Mouse (Mus musculus): ENCODE measurements around the gene Tcf25. TPM values are rescaled to one million over a fixed set of nuclear protein-coding genes. Genes with fewer than 3 reads are reported as not detected.
"Not testable (repeated sequence)": the region's sequence is repeated elsewhere in the genome, so short reads cannot be mapped to it uniquely, and the experiment has no call there.

Gene Tcf25
- polyA plus RNA-seq, 1 experiment: 128 TPM

- Histone ChIP-seq H3K27ac (ENCODE audit: insufficient read depth, low read depth, low read length) (no peak overlapping the region), H3K36me3 (ENCODE audit: control insufficient read depth, insufficient read depth, low read length) (peaks cover 16% of the 10 kb centered on the region), H3K4me3 (ENCODE audit: low read depth, low read length) (no peak overlapping the region), H3K27me3 (ENCODE audit: control insufficient read depth, insufficient read depth, low read length) (no peaks in the 10 kb centered on the region), H3K4me1 (ENCODE audit: control insufficient read depth, insufficient read depth, insufficient read length, low read length) (no peaks in the 10 kb centered on the region)
- TF ChIP-seq CTCF (IDR thresholded peaks at IDR 0.05; ENCODE audit: extremely low read depth, insufficient read length, insufficient replicate concordance, low read depth, low read length) (no peak), POLR2A (IDR thresholded peaks at IDR 0.05; ENCODE audit: low read depth, low read length) (no peak)
- WGBS: 84% methylated on average over 5 of the region's 5 CpGs
Measured at GRCm38 (mm10) chr8:123450783-123451182, 77.2 kb downstream of the Tcf25 start.

DNA sequence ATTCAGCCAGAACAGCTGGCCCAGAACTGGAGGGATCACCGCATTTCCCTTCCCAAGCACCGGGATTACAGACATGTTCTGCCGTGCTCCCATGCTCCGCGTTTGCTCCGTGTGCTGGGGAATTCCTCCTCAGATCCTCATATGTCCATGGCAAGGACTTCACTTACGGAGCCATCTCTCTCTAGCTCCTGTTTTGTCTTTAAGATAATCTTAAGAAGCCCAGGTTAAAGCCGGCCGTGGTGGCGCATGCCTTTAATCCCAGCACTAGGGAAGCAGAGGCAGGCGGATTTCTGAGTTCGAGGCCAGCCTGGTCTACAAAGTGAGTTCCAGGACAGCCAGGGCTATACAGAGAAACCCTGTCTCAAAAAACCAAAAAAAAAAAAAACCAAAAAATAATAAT, 78.2 kb downstream of the Tcf25 start:
- not testable (repeated sequence) for H3K4me3 ChIP-seq (ENCODE audit: low read depth, low read length); H3K27ac ChIP-seq (ENCODE audit: insufficient read depth, low read depth, low read length); H3K27me3 ChIP-seq (ENCODE audit: control insufficient read depth, insufficient read depth, low read length); H3K4me1 ChIP-seq (ENCODE audit: control insufficient read depth, insufficient read depth, insufficient read length, low read length)
- peaks cover 19% of the 10 kb centered on the region for H3K36me3 ChIP-seq (ENCODE audit: control insufficient read depth, insufficient read depth, low read length)
- WGBS: 94% methylated on average over 12 of the region's 12 CpGs

- WGBS: 58% methylated on average over 4 of the region's 4 CpGs
- no peak for TF ChIP-seq POLR2A (IDR thresholded peaks at IDR 0.05; ENCODE audit: low read depth, low read length)
- TF ChIP-seq CTCF (IDR thresholded peaks at IDR 0.05; ENCODE audit: extremely low read depth, insufficient read length, insufficient replicate concordance, low read depth, low read length): no peak
- Histone ChIP-seq H3K4me1 (ENCODE audit: control insufficient read depth, insufficient read depth, insufficient read length, low read length) (no peaks in the 10 kb centered on the region), H3K4me3 (ENCODE audit: low read depth, low read length) (no peak overlapping the region), H3K27me3 (ENCODE audit: control insufficient read depth, insufficient read depth, low read length) (no peaks in the 10 kb centered on the region), H3K36me3 (ENCODE audit: control insufficient read depth, insufficient read depth, low read length) (peaks cover 19% of the 10 kb centered on the region), H3K27ac (ENCODE audit: insufficient read depth, low read depth, low read length) (no peak overlapping the region)
Measured at GRCm38 (mm10) chr8:123452149-123452548, 78.6 kb downstream of the Tcf25 start.

DNA sequence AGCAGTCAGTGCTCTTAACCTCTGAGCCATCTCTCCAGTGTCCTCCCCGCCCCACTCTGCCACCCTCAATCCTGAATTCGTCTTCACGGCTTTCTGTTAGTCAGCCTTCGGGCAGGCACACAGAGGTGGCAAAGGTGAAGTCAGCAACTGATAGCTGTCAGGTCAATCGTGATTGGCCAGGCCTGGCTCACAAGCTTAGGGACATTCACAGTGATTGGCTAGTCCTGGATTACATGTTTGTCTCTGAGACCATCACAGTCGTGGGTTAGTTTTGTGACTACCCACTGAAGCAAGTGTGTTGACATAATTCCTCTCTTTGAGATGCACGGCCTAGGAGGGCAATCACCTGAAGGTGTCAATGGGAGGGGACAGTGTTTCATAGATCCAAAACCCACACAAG, 79.7 kb downstream of the Tcf25 start:
- no peak overlapping the region for H3K4me3 ChIP-seq (ENCODE audit: low read depth, low read length)
- 74% methylated on average over 7 of the region's 7 CpGs for WGBS
- H3K4me1 ChIP-seq (ENCODE audit: control insufficient read depth, insufficient read depth, insufficient read length, low read length): no peaks in the 10 kb centered on the region
- no peak overlapping the region for H3K27ac ChIP-seq (ENCODE audit: insufficient read depth, low read depth, low read length)
- no peaks in the 10 kb centered on the region for H3K27me3 ChIP-seq (ENCODE audit: control insufficient read depth, insufficient read depth, low read length)
- H3K36me3 ChIP-seq (ENCODE audit: control insufficient read depth, insufficient read depth, low read length): peaks cover 20% of the 10 kb centered on the region
- TF ChIP-seq POLR2A (IDR thresholded peaks at IDR 0.05; ENCODE audit: low read depth, low read length) (no peak), CTCF (IDR thresholded peaks at IDR 0.05; ENCODE audit: extremely low read depth, insufficient read length, insufficient replicate concordance, low read depth, low read length) (no peak)

Other genes with a start within 250 kb of the Tcf25 start
- gene Sult5a1, start 215.4 kb upstream of the Tcf25 start, polyA plus RNA-seq (2012; rRNA removed): 0.19 and 0.41 TPM in 2 replicates
- 152 and 830 TPM in 2 replicates for gene Dpep1, start 187.5 kb upstream of the Tcf25 start, polyA plus RNA-seq (2012; rRNA removed)
- 77.5 and 148 TPM in 2 replicates for gene Chmp1a, start 161.0 kb upstream of the Tcf25 start, polyA plus RNA-seq (2012; rRNA removed)
- 0.10 and 0.13 TPM in 2 replicates for gene Spata33, start 160.9 kb upstream of the Tcf25 start, polyA plus RNA-seq (2012; rRNA removed)
- gene Cdk10, start 148.9 kb upstream of the Tcf25 start, polyA plus RNA-seq (2012; rRNA removed): 20.7 and 27.7 TPM in 2 replicates
- gene Spata2l, start 137.5 kb upstream of the Tcf25 start, polyA plus RNA-seq (2012; rRNA removed): 11.8 and 19.0 TPM in 2 replicates
- gene Zfp276, start 119.6 kb upstream of the Tcf25 start, polyA plus RNA-seq (2012; rRNA removed): 20.8 and 33.8 TPM in 2 replicates
- 48.3 and 106 TPM in 2 replicates for gene Vps9d1, start 119.4 kb upstream of the Tcf25 start, polyA plus RNA-seq (2012; rRNA removed)
- 10.9 and 14.1 TPM in 2 replicates for gene Fanca, start 55.2 kb upstream of the Tcf25 start, polyA plus RNA-seq (2012; rRNA removed)
- gene Spire2, start 41.0 kb upstream of the Tcf25 start, polyA plus RNA-seq (2012; rRNA removed): 20.9 and 56.2 TPM in 2 replicates
- gene Mc1r, start 33.4 kb downstream of the Tcf25 start, polyA plus RNA-seq (2012; rRNA removed): not detected in 2 replicates
- 5.5 and 9.5 TPM in 2 replicates for gene Tubb3, start 37.7 kb downstream of the Tcf25 start, polyA plus RNA-seq (2012; rRNA removed)
- gene Def8, start 49.8 kb downstream of the Tcf25 start, polyA plus RNA-seq (2012; rRNA removed): 14.9 and 18.4 TPM in 2 replicates
- gene Afg3l1, start 104.2 kb downstream of the Tcf25 start, polyA plus RNA-seq (2012; rRNA removed): 10.5 and 16.6 TPM in 2 replicates
- 0.16 TPM in 1 of 2 replicates, not detected in the other for gene Dbndd1, start 141.7 kb downstream of the Tcf25 start, polyA plus RNA-seq (2012; rRNA removed)
- gene Gas8, start 145.1 kb downstream of the Tcf25 start, polyA plus RNA-seq (2012; rRNA removed): 1.5 and 2.1 TPM in 2 replicates

Measured in small intestine, adult 2 months (tissue).